Mouse (Mus musculus) MEL (cell line): ENCODE results near the gene H3f3b.

Experiments used
- CHD2 ChIP-seq: IDR thresholded peaks from 2 replicates; pipeline ENCODE4 v1.6.1; 2011; ENCODE audit warnings: low read length, improper control_type of control experiment
- CTCF ChIP-seq, 3 experiments: IDR thresholded peaks in 2 of 3; conservative IDR thresholded peaks in 1 of 3; 2 replicates each; pipeline ENCODE4 v1.5.1; 2011 to 2012; ENCODE audit warnings: low read length in 3 of 3, low read depth in 2 of 3, mild to moderate bottlenecking in 2 of 3, improper control_type of control experiment in 1 of 3, inconsistent platforms in 1 of 3, mixed read lengths in 1 of 3, moderate library complexity in 1 of 3; ENCODE audit not compliant: control insufficient read depth in 1 of 3, insufficient read depth in 1 of 3, poor library complexity in 1 of 3, severe bottlenecking in 1 of 3
- E2F4 ChIP-seq: IDR thresholded peaks from 2 replicates; pipeline ENCODE4 v1.6.1; 2011; ENCODE audit warnings: low read depth, low read length, improper control_type of control experiment, borderline replicate concordance
- EP300 ChIP-seq, 2 experiments: IDR thresholded peaks; 2 replicates each; pipeline ENCODE4 v1.6.1; 2011; ENCODE audit warnings: improper control_type of control experiment in 2 of 2, low read length in 2 of 2, low read depth in 1 of 2, mild to moderate bottlenecking in 1 of 2
- ETS1 ChIP-seq: IDR thresholded peaks from 2 replicates; pipeline ENCODE4 v1.6.1; 2012; ENCODE audit warnings: low read depth, mild to moderate bottlenecking, inconsistent platforms, low read length, improper control_type of control experiment, moderate library complexity
- HCFC1 ChIP-seq: IDR thresholded peaks from 2 replicates; pipeline ENCODE4 v1.6.1; 2012; ENCODE audit warnings: low read depth, mild to moderate bottlenecking, inconsistent platforms, low read length, improper control_type of control experiment, moderate library complexity
- KAT2A ChIP-seq: conservative IDR thresholded peaks from 2 replicates; pipeline ENCODE4 v1.6.1; 2012; ENCODE audit warnings: low read depth, low read length, improper control_type of control experiment, inconsistent platforms
- MXI1 ChIP-seq: IDR thresholded peaks from 2 replicates; pipeline ENCODE4 v1.6.1; 2011; ENCODE audit warnings: mild to moderate bottlenecking, low read depth, low read length, improper control_type of control experiment
- NRF1 ChIP-seq: IDR thresholded peaks from 2 replicates; pipeline ENCODE4 v1.6.1; 2014; ENCODE audit warnings: low read depth, mild to moderate bottlenecking, inconsistent platforms, low read length, improper control_type of control experiment, moderate library complexity; ENCODE audit not compliant: poor library complexity, insufficient read depth, severe bottlenecking
- POLR2A ChIP-seq, 2 experiments: IDR thresholded peaks; 2 replicates each; pipeline ENCODE4 v1.6.1; 2011 to 2012; ENCODE audit warnings: low read length in 2 of 2, mild to moderate bottlenecking in 2 of 2, control low read depth in 1 of 2, improper control_type of control experiment in 1 of 2, low read depth in 1 of 2, moderate library complexity in 1 of 2; ENCODE audit not compliant: control insufficient read depth in 1 of 2, insufficient read depth in 1 of 2, poor library complexity in 1 of 2
- POLR2AphosphoS2 ChIP-seq: IDR thresholded peaks from 2 replicates; pipeline ENCODE4 v1.6.1; 2011; ENCODE audit warnings: low read length, improper control_type of control experiment
- SMC3 ChIP-seq: IDR thresholded peaks from 2 replicates; pipeline ENCODE4 v1.6.1; 2011; ENCODE audit warnings: low read depth, low read length, improper control_type of control experiment
- UBTF ChIP-seq: IDR thresholded peaks from 2 replicates; pipeline ENCODE4 v1.6.1; 2012; ENCODE audit warnings: low read depth, mild to moderate bottlenecking, inconsistent platforms, low read length, improper control_type of control experiment, moderate library complexity, borderline replicate concordance; ENCODE audit not compliant: insufficient read depth
- ZNF384 ChIP-seq: IDR thresholded peaks from 2 replicates; pipeline ENCODE4 v1.6.1; 2012; ENCODE audit warnings: low read depth, mild to moderate bottlenecking, inconsistent platforms, low read length, improper control_type of control experiment

DNA sequence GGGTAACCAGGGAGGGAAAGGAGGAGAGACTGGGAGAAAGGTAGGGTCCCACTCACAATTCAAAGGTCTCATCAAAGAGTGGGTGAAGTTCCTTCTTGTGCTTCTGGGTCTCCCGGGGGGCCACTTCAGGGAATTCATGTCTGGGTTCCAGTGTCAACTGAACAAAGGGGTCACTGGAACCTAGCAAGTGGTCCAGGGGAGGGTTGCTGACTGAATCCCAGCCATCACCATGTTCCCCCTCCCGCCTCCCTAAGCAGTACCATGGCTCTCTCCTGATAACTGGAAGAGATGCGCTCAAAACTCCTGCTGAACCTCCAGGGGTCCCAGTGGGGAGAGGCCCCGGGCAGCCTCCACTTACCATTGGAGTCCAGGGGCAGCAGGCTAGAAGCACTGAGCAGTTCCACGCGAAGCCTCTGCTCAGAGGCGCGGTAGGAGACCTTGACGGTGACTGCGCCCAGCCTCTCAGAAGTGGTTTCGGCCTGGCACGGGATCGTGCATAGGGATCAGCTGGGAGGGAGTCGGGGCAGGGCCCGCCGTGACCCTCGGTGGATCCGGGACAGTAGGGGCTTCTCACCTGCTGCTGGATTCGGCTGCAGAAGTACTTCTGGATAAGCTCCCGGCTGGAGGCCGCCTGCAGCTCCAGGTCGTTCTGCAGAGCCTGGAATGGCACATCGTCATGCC is 36.6 kb upstream of the H3f3b start:
- TF ChIP-seq ZNF384, result no peak
- TF ChIP-seq CTCF (IDR thresholded peaks at IDR 0.05 in 2 of 3, conservative IDR thresholded peaks at IDR 0.05 in 1 of 3; ENCODE audit: control insufficient read depth in 1 of 3, insufficient read depth in 1 of 3, low read depth in 2 of 3, low read length in 3 of 3, poor library complexity in 1 of 3, severe bottlenecking in 1 of 3), result no peak
- no peak for TF ChIP-seq EP300 (IDR thresholded peaks at IDR 0.05; ENCODE audit: low read depth in 1 of 2, low read length in 2 of 2)
- TF ChIP-seq UBTF, result no peak
- TF ChIP-seq POLR2A (IDR thresholded peaks at IDR 0.05; ENCODE audit: control insufficient read depth in 1 of 2, insufficient read depth in 1 of 2, low read depth in 1 of 2, low read length in 2 of 2, poor library complexity in 1 of 2), result no peak; a peak in 1 of 4 replicates
- TF ChIP-seq POLR2AphosphoS2, result no peak
- TF ChIP-seq KAT2A, result no peak
- no peak for TF ChIP-seq NRF1
- no peak for TF ChIP-seq CHD2
- TF ChIP-seq SMC3, result no peak
- no peak for TF ChIP-seq ETS1
- TF ChIP-seq E2F4, result no peak
- TF ChIP-seq MXI1, result no peak
- no peak for TF ChIP-seq HCFC1
